Mouse (Mus musculus): ENCODE measurements around the gene Pip4k2a.

- TF ChIP-seq CTCF (conservative IDR thresholded peaks at IDR 0.05; ENCODE audit: insufficient read depth, insufficient read length, low read depth, low read length) (no peak), POLR2A (IDR thresholded peaks at IDR 0.05; ENCODE audit: low read depth, low read length) (no peak)
Observed at GRCm38 (mm10) chr2:19037907-19038570, 40.1 kb upstream of the Pip4k2a start.
